Mouse (Mus musculus): ENCODE data around the gene Per2.

Gene Per2

GRCm38 (mm10) chr1:91460069-91460468, 945 bp upstream of the Per2 start:
- no peak for DNase-seq (ENCODE audit: low read depth, low spot score)

- no peak for DNase-seq (ENCODE audit: low read depth, low spot score)
Measured at GRCm38 (mm10) chr1:91458223-91458861, 782 bp downstream of the Per2 start.

- no peak for DNase-seq (ENCODE audit: low read depth, low spot score)
Measured at GRCm38 (mm10) chr1:91457698-91458097, 1.4 kb downstream of the Per2 start.

GRCm38 (mm10) chr1:91457116-91457515, 2.0 kb downstream of the Per2 start:
- DNase-seq (ENCODE audit: low read depth, low spot score) = no peak

GRCm38 (mm10) chr1:91456301-91456801, 2.8 kb downstream of the Per2 start:
- DNase-seq (ENCODE audit: low read depth, low spot score) = no peak

- DNase-seq (ENCODE audit: low read depth, low spot score) = no peak
Measured at GRCm38 (mm10) chr1:91455661-91456161, 3.4 kb downstream of the Per2 start.

- DNase-seq (ENCODE audit: low read depth, low spot score) = no peak
Measured at GRCm38 (mm10) chr1:91454927-91455326, 4.2 kb downstream of the Per2 start.

GRCm38 (mm10) chr1:91454366-91454765, 4.8 kb downstream of the Per2 start:
- DNase-seq (ENCODE audit: low read depth, low spot score) = no peak

- no peak for DNase-seq (ENCODE audit: low read depth, low spot score)
Measured at GRCm38 (mm10) chr1:91453932-91454331, 5.2 kb downstream of the Per2 start.

- DNase-seq (ENCODE audit: low read depth, low spot score) = no peak
Measured at GRCm38 (mm10) chr1:91451547-91452084, 7.5 kb downstream of the Per2 start.

GRCm38 (mm10) chr1:91450851-91451250, 8.3 kb downstream of the Per2 start:
- no peak for DNase-seq (ENCODE audit: low read depth, low spot score)

GRCm38 (mm10) chr1:91448688-91449087, 10.4 kb downstream of the Per2 start:
- no peak for DNase-seq (ENCODE audit: low read depth, low spot score)

- DNase-seq (ENCODE audit: low read depth, low spot score) = no peak
Measured at GRCm38 (mm10) chr1:91446511-91446910, 12.6 kb downstream of the Per2 start.

- no peak for DNase-seq (ENCODE audit: low read depth, low spot score)
Measured at GRCm38 (mm10) chr1:91446060-91446459, 13.1 kb downstream of the Per2 start.

GRCm38 (mm10) chr1:91444841-91445830, 14.0 kb downstream of the Per2 start:
- DNase-seq (ENCODE audit: low read depth, low spot score) = no peak

GRCm38 (mm10) chr1:91442350-91442990, 16.7 kb downstream of the Per2 start:
- no peak for DNase-seq (ENCODE audit: low read depth, low spot score)

GRCm38 (mm10) chr1:91441855-91442254, 17.3 kb downstream of the Per2 start:
- no peak for DNase-seq (ENCODE audit: low read depth, low spot score)

- no peak for DNase-seq (ENCODE audit: low read depth, low spot score)
Measured at GRCm38 (mm10) chr1:91439776-91440175, 19.3 kb downstream of the Per2 start.

GRCm38 (mm10) chr1:91437573-91437972, 21.6 kb downstream of the Per2 start:
- DNase-seq (ENCODE audit: low read depth, low spot score) = no peak

GRCm38 (mm10) chr1:91437083-91437400, 22.1 kb downstream of the Per2 start:
- DNase-seq (ENCODE audit: low read depth, low spot score) = no peak

- no peak for DNase-seq (ENCODE audit: low read depth, low spot score)
Measured at GRCm38 (mm10) chr1:91436380-91437082, 22.6 kb downstream of the Per2 start.

Measured in retina, adult 2 months (tissue).